Mouse (Mus musculus) R1 (cell line): ENCODE measurements at regions not wholly inside any gene's neighbourhood (a gene's known extent, or its start where the extent isn't known, plus 50 kb on each side); places are given as distances from the start of the nearest gene placed in this dataset.
A peak's percentile ranks its signal among the peaks of the same experiment; 100 is the strongest.

Experiments
- DNase-seq: peaks from one replicate; pipeline ENCODE4 v3.0.0-alpha.2; 2018; ENCODE audit warnings: low read depth, low spot score

GRCm38 (mm10) chr16:10098511-10098910 lies 71.5 kb upstream of the Rpl39l start:
- no peak for DNase-seq

GRCm38 (mm10) chr16:10088461-10089353 lies 81.3 kb upstream of the Rpl39l start:
- peak; percentile 85 for DNase-seq

- no peak for DNase-seq
Measured at GRCm38 (mm10) chr16:10086341-10086740, 83.7 kb upstream of the Rpl39l start.

GRCm38 (mm10) chr16:10085429-10085828 lies 84.6 kb upstream of the Rpl39l start:
- no peak for DNase-seq

- DNase-seq, result peak; percentile 90
Measured at GRCm38 (mm10) chr16:10081751-10082150, 86.4 kb upstream of the Grin2a start.

- DNase-seq, result no peak
Measured at GRCm38 (mm10) chr16:10080121-10080679, 84.8 kb upstream of the Grin2a start.

- peak; percentile 93 for DNase-seq
Measured at GRCm38 (mm10) chr16:10073158-10073557, 77.8 kb upstream of the Grin2a start.

GRCm38 (mm10) chr16:10063491-10063890 lies 68.1 kb upstream of the Grin2a start:
- DNase-seq, result no peak

GRCm38 (mm10) chr16:10058094-10058493 lies 62.7 kb upstream of the Grin2a start:
- no peak for DNase-seq
